Mouse (Mus musculus) brain, embryonic 14.5 days (tissue): Measurements from ENCODE around the gene Fry.

Experiments
- CTCF ChIP-seq: fragments of 200-500 bp; IDR thresholded peaks from 2 replicates; pipeline ENCODE4 v1.5.1; 2012; ENCODE audit warnings: inconsistent platforms, mild to moderate bottlenecking, moderate library complexity, borderline replicate concordance; ENCODE audit not compliant: insufficient read depth, insufficient read length; ENCODE audit errors: extremely low read depth
- POLR2A ChIP-seq: fragments of 200-500 bp; IDR thresholded peaks from 2 replicates; pipeline ENCODE4 v1.6.1; 2012; ENCODE audit warnings: mild to moderate bottlenecking, inconsistent platforms, borderline replicate concordance; ENCODE audit not compliant: poor library complexity, insufficient read depth, insufficient read length, severe bottlenecking; ENCODE audit errors: extremely low read depth

DNA sequence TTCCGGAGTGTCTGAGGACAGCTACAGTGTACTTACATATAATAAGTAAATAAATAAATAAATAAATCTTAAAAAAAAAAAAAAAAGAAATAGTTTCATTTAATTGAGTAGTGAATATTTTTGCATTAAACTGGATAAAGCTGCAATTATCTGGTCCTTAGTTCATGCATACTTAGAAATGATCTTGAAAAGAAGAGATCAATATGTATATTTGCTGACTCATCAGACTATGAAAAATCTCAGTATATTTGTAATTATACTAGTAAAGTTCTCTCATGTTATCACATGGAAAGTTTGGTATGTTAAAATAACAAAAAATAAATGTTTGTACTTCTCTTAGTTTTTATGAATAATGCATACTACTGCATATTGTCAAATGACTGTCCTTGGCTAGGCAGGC lies 229.9 kb downstream of the Fry start:
- no peak for TF ChIP-seq POLR2A
- TF ChIP-seq CTCF = no peak
